ENCODE assay signal across 1 mouse cellular context in the genomic region with DNA sequence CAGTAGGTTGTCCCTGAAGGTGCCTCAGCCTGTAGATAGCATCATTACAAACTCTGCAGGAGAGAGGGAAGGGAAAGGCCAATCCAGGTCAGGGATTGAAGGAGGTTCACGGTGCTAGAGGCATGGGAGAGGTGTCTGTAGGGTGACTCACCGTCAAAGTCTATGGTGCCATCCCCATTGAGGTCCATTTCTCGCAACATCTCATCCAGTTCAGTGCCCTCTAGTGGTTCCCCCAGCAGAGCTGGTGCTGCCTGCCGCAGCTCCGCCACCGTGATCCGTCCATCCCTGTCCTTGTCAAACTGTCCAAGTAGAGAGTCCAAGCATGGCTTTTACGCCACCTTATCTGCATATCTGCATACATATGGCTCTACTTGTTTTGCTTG.
TF ChIP-seq lines count a peak whose summit lies in the region.

No protein-coding gene starts in this region.

TF ChIP-seq in MEL, 35 proteins besides CTCF, POLR2A, EP300 and RAD21:
- TF ChIP-seq SMC3 (IDR thresholded peaks at IDR 0.05; ENCODE audit: low read depth, low read length): peak; percentile 52
